Mouse (Mus musculus) hindbrain, embryonic 15.5 days (tissue): ENCODE measurements around the gene Gns. TPM values are rescaled to one million over a fixed set of nuclear protein-coding genes. Genes with fewer than 3 reads are reported as not detected.

ENCODE experiments used
- ATAC-seq: fragments of 200-750 bp; cut with Nextera tagmentation; 2 replicates; pipeline ENCODE4 v1.8.0; 2017; ENCODE audit warnings: low read depth, moderate number of reproducible peaks, moderate TSS enrichment; ENCODE audit not compliant: low FRiP score
- H3K27ac ChIP-seq: fragments of 300-500 bp; sonication (generic); replicated peaks from 2 replicates; pipeline ENCODE4 v1.5.1; 2015; ENCODE audit warnings: mild to moderate bottlenecking, inconsistent platforms
- H3K27me3 ChIP-seq: fragments of 300-500 bp; sonication (generic); 2 replicates; pipeline ENCODE4 v1.6.1; 2015; ENCODE audit warnings: control low read depth, inconsistent platforms
- H3K36me3 ChIP-seq: fragments of 300-500 bp; sonication (generic); 2 replicates; pipeline ENCODE4 v1.6.1; 2015; ENCODE audit warnings: control low read depth, inconsistent platforms
- H3K4me1 ChIP-seq: fragments of 300-500 bp; sonication (generic); replicated peaks from 2 replicates; pipeline ENCODE4 v1.6.1; 2015; ENCODE audit warnings: control low read depth, inconsistent platforms
- H3K4me2 ChIP-seq: fragments of 300-500 bp; sonication (generic); 2 replicates; pipeline ENCODE4 v1.6.1; 2015; ENCODE audit warnings: moderate library complexity, mild to moderate bottlenecking, inconsistent platforms
- H3K4me3 ChIP-seq: fragments of 300-500 bp; sonication (generic); 2 replicates; pipeline ENCODE4 v1.5.1; 2015; ENCODE audit warnings: mild to moderate bottlenecking, inconsistent platforms
- H3K9ac ChIP-seq: fragments of 300-500 bp; sonication (generic); 2 replicates; pipeline ENCODE4 v1.6.1; 2015; ENCODE audit warnings: inconsistent platforms
- H3K9me3 ChIP-seq: fragments of 300-500 bp; sonication (generic); 2 replicates; pipeline ENCODE4 v1.6.1; 2016; ENCODE audit warnings: control low read depth, inconsistent platforms
- WGBS: fragments of 180-500 bp; shearing (Covaris S2); methylation state at CpG from one replicate; pipeline ENCODE4 v1.1.7; 2015; 5-methylcytosine and 5-hydroxymethylcytosine counted together
- polyA plus RNA-seq: library from polyadenylated mRNA; unstranded; fragments of >200 nt; fragmentation: Nextera tagmentation; extraction: Ambion mirVana; gene quantifications from 2 replicates; pipeline ENCODE4 v1.2.1, GENCODE M21; 2015

Gene Gns
- polyA plus RNA-seq, 1 experiment from 2014 or later = 42.5 TPM

DNA sequence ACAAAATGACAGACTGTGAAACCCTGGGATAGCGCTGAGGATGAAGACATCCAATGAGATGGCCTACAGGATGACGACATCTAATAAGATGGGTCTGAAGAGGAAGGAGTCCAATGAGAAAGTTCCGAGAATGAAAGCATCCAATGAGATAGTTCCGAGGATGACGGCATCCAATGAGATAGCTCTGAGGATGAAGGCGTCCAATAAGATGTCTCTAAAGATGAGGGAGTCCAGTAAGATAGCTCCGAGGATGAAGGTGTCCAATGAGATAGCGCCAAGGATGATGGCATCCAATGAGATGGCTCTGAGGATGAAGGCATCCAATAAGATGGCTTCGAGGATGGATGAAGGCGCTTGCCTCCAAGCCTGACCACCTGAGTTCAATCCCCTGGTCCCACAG is 22.6 kb upstream of the Gns start:
- H3K9ac ChIP-seq = no peak overlapping the region
- no peak for ATAC-seq
- no peaks in the 10 kb centered on the region for H3K36me3 ChIP-seq
- H3K9me3 ChIP-seq = no peaks in the 10 kb centered on the region
- no peaks in the 10 kb centered on the region for H3K27me3 ChIP-seq
- no peak overlapping the region for H3K4me3 ChIP-seq
- 0 out of 2 replicates have a peak, but pooled peaks cover 12% of the 10 kb centered on the region for H3K4me1 ChIP-seq
- 95% methylated on average over 10 of the region's 10 CpGs for WGBS
- no peak overlapping the region for H3K27ac ChIP-seq
- H3K4me2 ChIP-seq = no peak overlapping the region

DNA sequence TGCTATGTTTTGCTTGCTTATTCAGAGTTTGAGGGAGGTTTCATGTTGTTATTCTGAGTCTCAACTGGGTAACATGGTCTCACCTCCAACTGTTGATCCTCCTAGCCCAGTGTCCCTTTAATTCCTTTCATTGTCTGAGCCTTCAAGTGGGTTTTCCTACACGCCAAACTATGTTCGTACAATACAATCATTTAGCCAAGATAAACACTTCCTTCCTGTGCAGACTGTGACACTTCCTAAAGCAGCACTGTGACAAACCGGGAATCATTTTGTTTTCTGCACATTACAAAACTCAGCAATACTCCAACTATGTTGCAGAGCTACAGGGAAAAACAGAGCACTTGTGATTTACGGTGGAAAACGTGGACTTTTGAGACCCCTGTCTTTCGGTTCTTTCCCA is 21.0 kb upstream of the Gns start:
- Histone ChIP-seq H3K36me3 (no peaks in the 10 kb centered on the region), H3K4me3 (no peak overlapping the region), H3K9ac (no peak overlapping the region), H3K27ac (no peak overlapping the region), H3K9me3 (no peaks in the 10 kb centered on the region), H3K4me1 (0 out of 2 replicates have a peak, but pooled peaks cover 12% of the 10 kb centered on the region), H3K27me3 (peaks cover 6% of the 10 kb centered on the region; the same call in 1 of the 2 replicates), H3K4me2 (no peak overlapping the region)
- 76% methylated on average over 6 of the region's 6 CpGs for WGBS
- no peak for ATAC-seq

DNA sequence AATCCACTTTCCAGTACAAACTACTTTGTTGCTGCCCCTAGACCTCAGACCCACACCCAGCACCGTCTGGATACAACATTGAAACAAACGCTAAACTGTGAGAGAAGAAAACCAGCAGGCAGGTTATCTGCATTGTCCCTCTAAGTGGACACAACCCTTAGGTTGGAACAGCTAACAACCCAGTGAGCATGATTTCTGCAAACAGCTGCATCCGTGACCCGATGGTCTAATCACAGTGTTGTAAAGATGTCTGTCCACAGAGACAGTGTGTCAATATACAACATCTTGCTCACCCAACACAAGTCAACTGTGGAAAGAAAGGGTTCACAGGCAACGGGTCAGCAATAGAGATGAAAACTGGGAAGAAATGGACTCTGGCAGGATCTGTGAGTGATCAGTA is 15.6 kb upstream of the Gns start:
- WGBS = 55% methylated on average over 5 of the region's 5 CpGs
- ATAC-seq = no peak

DNA sequence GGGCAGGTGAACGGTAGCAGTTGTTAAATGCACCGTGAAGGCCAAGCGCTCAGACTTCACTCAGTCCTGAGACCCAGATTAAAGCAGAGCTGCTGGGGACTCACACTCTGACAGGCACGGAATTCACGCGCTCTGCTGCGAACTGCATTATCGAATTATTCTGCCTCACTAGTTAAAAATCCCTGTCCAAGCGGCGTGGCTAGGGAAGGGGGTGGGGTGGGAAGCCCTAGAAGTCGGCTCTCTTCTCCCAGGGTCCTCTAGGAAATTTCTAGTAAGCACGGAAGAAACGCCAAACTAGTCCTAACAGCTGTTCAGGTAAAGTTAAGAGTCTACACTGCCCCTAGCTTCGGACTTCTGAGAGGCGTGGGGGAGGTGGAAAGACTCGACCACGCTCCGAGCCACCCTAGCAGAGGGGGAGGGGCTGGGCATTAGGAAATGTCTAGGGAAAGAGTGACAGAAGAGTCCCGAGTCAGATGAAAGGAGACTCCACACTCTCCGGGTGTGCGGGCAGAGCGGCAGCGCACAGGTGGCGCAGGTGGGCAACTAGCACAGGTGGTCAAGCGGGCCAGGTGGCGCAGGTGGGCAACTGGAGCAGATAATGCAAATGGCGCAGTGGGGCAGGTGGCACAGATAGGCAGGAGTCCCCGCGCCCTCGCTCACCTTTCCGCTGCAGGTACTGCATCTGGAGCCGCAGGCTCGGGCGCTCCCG is 14.4 kb upstream of the Gns start:
- Histone ChIP-seq H3K4me2 (peak overlapping the region; percentile 89), H3K27me3 (peaks cover 41% of the 10 kb centered on the region), H3K27ac (no peak overlapping the region), H3K36me3 (no peaks in the 10 kb centered on the region), H3K4me3 (peak overlapping the region; percentile 45), H3K4me1 (peaks cover 17% of the 10 kb centered on the region), H3K9ac (peak overlapping the region; percentile 30; the same call in 1 of the 2 replicates), H3K9me3 (no peaks in the 10 kb centered on the region)
- ATAC-seq = peak; percentile 72; the same call in 1 of the 2 replicates
- under 1% methylated on average over 35 of the region's 35 CpGs for WGBS

More for the DNA sequence above, 15.6 kb upstream of the Gns start:
- Histone ChIP-seq H3K9me3 (no peaks in the 10 kb centered on the region), H3K4me1 (peaks cover 17% of the 10 kb centered on the region), H3K4me3 (no peak overlapping the region), H3K36me3 (no peaks in the 10 kb centered on the region), H3K4me2 (no peak overlapping the region), H3K27me3 (peaks cover 41% of the 10 kb centered on the region), H3K27ac (no peak overlapping the region), H3K9ac (no peak overlapping the region)

DNA sequence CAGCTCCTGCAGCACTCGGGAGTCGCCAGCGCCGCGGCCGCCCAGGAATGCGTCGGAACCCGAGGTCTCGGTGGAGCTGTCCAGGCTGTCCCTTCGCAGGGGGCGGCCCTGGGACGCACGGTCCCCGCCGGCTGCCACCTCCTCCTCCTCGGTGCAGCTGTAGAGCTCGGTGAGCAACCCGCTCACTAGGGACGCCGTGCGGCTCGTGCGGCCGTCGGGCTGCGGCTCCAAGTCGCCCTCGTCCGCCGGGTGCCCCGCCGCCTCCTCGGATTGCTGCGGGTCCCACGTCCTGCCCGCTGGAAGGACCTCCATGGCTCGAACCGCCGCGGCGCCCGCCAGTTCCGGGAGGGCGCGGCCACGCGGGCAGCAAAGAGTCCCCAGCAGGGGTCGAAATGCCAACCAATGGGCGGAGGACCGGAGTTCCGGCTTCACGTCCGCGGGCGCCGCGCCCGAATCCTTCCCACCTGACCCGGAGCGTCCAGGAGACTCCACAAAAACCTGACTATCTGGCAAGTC is 13.8 kb upstream of the Gns start, which contains the start of gene Tbc1d30:
TSS of gene Tbc1d30 (minus strand) at position 213 of the 516 bp plus-strand sequence.
- Histone ChIP-seq H3K36me3 (no peaks in the 10 kb centered on the region), H3K27ac (no peak within 1 kb of the TSS), H3K4me2 (peak within 1 kb of the TSS; percentile 89), H3K27me3 (peaks cover 41% of the 10 kb centered on the region), H3K4me3 (peak within 1 kb of the TSS; percentile 45), H3K9me3 (no peaks in the 10 kb centered on the region), H3K4me1 (peaks cover 17% of the 10 kb centered on the region), H3K9ac (peak within 1 kb of the TSS; percentile 30; the same call in 1 of the 2 replicates)
- ATAC-seq = peak; percentile 42; the same call in 1 of the 2 replicates
- WGBS = under 1% methylated on average over 60 of the region's 61 CpGs

DNA sequence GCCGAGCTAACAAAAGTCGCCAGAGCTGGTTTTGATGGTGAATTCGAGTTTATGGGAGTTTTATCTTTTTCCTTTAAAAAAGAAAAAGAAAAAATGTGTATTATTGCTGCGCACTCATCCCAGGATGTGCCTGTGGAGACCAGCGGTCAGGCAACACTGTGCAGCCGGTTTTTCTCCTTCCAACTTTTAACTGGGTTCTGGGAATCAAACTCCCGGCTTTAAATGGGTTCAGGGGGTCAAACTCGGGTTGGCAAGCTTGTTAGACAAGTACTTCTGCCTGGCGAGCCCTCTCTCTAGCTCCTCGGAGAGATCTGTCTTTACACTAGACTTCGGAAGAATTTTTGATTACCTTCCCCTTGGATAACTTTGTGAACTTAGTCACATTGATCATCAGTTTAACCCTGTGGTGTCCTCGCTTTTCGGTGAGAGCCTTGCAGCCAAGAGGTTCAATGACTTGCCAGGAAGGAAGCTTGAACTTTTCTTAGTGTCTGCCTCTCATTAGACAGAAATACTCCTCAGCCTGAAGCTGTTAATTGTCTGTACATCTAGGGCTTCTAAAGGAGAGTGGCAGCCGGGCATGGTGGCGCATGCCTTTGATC is 13.1 kb upstream of the Gns start:
- Histone ChIP-seq H3K27me3 (peaks cover 41% of the 10 kb centered on the region), H3K9me3 (no peaks in the 10 kb centered on the region), H3K36me3 (no peaks in the 10 kb centered on the region), H3K27ac (no peak overlapping the region), H3K4me1 (peaks cover 17% of the 10 kb centered on the region), H3K4me2 (peak overlapping the region; percentile 89), H3K9ac (no peak overlapping the region), H3K4me3 (peak overlapping the region; percentile 45)
- WGBS = 37% methylated on average over 15 of the region's 15 CpGs
- no peak for ATAC-seq

DNA sequence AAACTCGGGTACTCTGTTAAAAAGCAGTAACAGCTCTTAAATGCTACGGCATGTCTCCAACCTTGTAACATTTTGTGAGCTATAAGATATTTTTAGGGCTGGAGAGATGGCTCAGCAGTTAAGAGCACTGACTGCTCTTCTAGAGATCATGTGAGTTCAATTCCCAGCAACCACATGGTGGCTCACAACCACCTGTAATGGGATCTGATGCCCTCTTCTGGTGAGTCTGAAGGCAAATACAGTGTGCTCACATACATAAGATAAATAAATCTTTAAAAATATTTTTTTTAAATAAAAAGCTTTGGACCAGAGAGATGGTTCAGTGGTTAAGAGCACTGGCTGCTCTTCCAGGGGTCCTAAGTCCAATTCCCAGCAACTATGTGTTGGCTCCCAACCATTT is 4.5 kb upstream of the Gns start:
- Histone ChIP-seq H3K9me3 (no peaks in the 10 kb centered on the region), H3K4me3 (no peak overlapping the region), H3K9ac (no peak overlapping the region), H3K27ac (no peak overlapping the region), H3K4me1 (peaks cover 6% of the 10 kb centered on the region), H3K4me2 (no peak overlapping the region), H3K36me3 (no peaks in the 10 kb centered on the region), H3K27me3 (no peaks in the 10 kb centered on the region)
- WGBS = 92% methylated on average over 2 of the region's 2 CpGs
- no peak for ATAC-seq

DNA sequence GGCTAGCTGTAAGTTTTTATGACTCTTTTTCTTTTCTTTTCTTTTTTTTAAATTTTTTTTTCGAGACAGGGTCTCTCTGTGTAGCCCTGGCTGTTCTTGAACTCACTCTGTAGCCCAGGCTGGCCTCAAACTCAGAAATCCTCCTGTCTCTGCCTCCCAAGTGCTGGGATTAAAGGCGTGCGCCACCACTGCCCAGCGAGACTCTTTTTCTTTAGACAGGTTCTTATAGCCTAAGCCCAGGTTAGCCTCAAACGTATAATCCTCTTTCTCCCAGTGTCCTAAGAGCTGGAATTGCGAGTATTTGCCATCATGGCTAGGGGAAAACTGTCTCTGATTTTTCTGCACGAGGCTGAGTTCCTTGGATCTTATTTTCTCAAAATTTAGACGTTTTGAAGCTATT is 1.7 kb upstream of the Gns start:
- Histone ChIP-seq H3K4me2 (no peak overlapping the region), H3K27me3 (no peaks in the 10 kb centered on the region), H3K9ac (no peak overlapping the region), H3K4me3 (no peak overlapping the region), H3K36me3 (no peaks in the 10 kb centered on the region), H3K9me3 (no peaks in the 10 kb centered on the region), H3K4me1 (peaks cover 27% of the 10 kb centered on the region), H3K27ac (no peak overlapping the region)
- WGBS = 83% methylated on average over 8 of the region's 8 CpGs
- no peak for ATAC-seq

DNA sequence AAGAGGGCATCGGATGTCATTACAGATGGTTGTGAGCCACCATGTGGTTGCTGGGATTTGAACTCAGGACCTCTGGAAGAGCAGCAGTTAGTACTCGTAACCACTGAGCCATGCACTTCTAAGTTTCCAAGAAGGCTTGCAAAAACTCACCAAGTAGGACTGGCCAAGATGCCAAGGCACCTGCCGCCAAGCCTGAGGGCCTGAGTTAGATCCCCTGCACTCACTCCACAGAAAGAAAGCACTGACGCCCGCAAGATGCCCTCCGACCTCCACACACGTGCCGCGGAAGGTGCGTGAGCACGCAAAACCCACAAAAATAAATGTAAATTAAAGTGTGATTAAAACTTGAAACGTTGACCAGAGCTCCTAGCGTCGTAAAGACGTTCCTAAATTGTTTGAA is 584 bp upstream of the Gns start:
- 24% methylated on average over 15 of the region's 15 CpGs for WGBS
- Histone ChIP-seq H3K9ac (peak overlapping the region; percentile 93), H3K36me3 (no peaks in the 10 kb centered on the region), H3K4me3 (peak overlapping the region; percentile 98), H3K27ac (peak overlapping the region; percentile 81; the same call in 1 of the 2 replicates), H3K4me1 (peaks cover 31% of the 10 kb centered on the region), H3K4me2 (peak overlapping the region; percentile 72), H3K9me3 (no peaks in the 10 kb centered on the region), H3K27me3 (no peaks in the 10 kb centered on the region)
- ATAC-seq = peak; percentile 12; the same call in 1 of the 2 replicates

DNA sequence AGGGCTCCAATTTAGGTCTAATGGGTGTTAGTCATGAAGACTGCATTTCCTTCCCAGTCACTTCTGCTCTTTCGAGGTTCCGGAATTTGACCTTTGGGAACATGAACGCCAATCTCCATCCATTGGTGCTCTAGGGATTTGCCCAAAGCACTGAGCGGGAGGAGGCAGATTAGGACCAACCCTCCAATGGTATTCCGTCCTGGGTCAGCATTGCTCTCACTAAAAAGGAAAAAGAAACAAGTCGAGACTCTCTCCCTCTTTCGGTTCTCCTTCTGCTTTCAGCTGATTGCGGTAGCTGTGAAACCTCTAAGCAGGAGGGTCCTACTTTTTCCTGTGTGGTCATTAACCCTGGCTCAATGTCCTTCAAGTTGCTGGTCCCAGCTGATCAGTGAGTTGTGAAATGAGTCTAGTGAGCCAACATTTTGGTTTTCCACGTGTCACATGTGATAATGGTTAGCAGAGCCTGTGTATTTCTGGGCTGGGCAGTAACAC is 937 bp downstream of the Gns start:
- Histone ChIP-seq H3K4me3 (peak overlapping the region; percentile 98), H3K27ac (no peak overlapping the region), H3K36me3 (peaks cover 8% of the 10 kb centered on the region), H3K9ac (peak overlapping the region; percentile 93), H3K9me3 (no peaks in the 10 kb centered on the region), H3K4me2 (peak overlapping the region; percentile 72), H3K4me1 (peaks cover 31% of the 10 kb centered on the region), H3K27me3 (no peaks in the 10 kb centered on the region)
- no peak for ATAC-seq
- WGBS = 15% methylated on average over 9 of the region's 9 CpGs

DNA sequence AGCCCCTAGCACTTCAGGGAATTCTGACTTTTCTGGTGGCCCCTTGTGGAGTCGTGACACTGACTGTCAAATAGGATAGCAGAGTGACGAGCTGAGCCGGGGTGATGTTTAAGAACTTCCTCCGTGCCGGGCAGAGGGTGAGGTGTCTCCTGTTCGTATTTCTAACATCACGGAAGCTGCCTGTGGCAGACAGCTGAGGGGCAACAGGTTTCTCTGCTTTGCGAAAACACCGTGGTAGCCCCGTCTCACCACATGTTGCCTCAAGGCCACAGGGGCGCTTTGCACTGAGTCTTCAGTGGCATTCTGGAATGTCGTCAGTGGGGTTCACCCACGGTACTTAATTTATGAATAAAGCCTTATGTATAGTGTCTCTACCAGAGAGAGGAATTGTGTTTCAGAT is 2.4 kb downstream of the Gns start:
- 84% methylated on average over 13 of the region's 13 CpGs for WGBS
- no peak overlapping the region for H3K4me3 ChIP-seq
- no peak overlapping the region for H3K9ac ChIP-seq
- H3K27me3 ChIP-seq = no peaks in the 10 kb centered on the region
- no peak overlapping the region for H3K27ac ChIP-seq
- H3K4me2 ChIP-seq = peak overlapping the region; percentile 16; the same call in 1 of the 2 replicates
- no peak for ATAC-seq
- peaks cover 31% of the 10 kb centered on the region for H3K4me1 ChIP-seq
- no peaks in the 10 kb centered on the region for H3K9me3 ChIP-seq
- peaks cover 17% of the 10 kb centered on the region for H3K36me3 ChIP-seq

DNA sequence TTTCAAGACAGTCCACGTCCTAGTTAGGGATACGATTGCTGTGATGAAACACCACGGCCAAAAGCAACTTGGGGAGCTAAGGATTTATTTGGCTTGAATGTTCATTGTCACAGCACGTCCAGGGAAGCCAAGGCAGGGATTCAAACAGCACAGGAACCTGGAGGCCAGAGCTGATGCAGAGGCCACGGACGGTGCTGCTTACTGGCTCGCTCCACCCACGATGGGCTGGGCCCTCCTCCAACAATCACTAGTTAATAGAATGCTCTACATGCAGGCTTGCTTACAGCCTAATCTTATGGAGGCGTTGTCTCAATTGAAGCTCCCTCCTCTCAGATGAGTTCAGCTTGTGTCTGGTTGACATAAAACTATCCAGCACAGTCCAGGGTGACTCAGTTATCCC is 2.9 kb downstream of the Gns start:
- Histone ChIP-seq H3K4me2 (no peak overlapping the region), H3K9ac (no peak overlapping the region), H3K36me3 (peaks cover 17% of the 10 kb centered on the region), H3K27me3 (no peaks in the 10 kb centered on the region), H3K27ac (no peak overlapping the region), H3K4me1 (peaks cover 31% of the 10 kb centered on the region), H3K4me3 (no peak overlapping the region), H3K9me3 (no peaks in the 10 kb centered on the region)
- no peak for ATAC-seq
- WGBS = 92% methylated on average over 9 of the region's 9 CpGs
